Mouse (Mus musculus): Measurements from ENCODE around the gene Dmtf1.

Dmtf1 gene

DNA sequence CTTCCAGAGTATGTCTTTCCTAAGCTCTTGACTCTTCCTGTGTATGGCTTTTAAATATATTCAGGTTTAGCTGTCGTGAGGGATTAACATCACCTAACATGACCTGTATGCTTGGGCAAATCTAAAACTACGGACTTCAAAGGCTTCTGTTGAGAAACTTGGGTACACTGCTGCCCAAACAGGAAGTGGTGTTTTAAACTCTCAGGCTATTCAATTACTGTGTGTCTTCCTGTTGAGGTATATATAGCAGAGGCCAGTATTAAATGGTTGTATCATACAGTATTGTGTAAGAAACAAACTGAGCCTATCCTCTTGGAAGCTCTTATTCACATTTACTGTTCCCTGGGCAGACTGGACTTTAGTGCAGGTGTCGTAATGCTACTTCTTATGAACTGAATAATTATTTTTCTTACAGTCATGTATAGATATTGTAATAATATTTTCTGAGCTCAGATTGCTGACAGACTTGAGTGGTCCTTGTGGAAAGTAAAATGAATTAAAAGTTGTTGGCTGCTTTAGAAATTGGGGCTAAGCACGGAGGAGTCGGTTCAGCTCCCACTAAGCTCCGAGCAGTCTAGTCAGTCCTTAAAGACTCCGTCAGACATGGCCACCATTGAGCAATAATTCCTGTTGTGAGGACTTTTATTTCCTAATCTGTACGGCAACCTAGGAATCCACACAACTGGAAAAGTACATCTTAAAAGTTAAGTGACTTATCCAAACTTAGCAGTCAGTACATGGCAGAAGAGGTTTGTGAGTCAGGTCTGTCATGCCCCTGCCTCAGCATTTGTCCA, 54.1 kb downstream of the Dmtf1 start:
- DNase-seq = no peak

DNA sequence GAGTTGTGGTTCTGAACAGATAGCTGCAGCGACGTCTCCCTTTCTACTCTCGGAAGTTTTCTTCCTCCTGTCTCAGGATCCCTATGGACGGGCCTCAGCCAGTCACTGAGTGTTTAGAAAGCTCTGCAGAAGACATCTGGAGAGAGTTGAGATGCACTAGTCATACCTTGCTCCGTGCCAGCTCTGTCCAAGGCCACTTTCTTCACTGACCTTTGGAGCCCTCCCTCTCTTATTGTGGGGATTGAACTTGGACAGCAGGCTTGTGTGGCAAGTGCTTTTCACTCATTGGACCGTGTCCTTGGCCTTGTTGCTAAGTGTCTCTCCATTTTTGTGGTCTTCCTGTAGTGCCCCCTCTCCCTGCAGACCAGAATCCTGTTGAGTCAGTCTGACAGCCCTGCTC, 54.8 kb downstream of the Dmtf1 start:
- DNase-seq = no peak

GRCm38 (mm10) chr5:9103958-9104357, 57.6 kb downstream of the Dmtf1 start:
- DNase-seq = no peak

DNA sequence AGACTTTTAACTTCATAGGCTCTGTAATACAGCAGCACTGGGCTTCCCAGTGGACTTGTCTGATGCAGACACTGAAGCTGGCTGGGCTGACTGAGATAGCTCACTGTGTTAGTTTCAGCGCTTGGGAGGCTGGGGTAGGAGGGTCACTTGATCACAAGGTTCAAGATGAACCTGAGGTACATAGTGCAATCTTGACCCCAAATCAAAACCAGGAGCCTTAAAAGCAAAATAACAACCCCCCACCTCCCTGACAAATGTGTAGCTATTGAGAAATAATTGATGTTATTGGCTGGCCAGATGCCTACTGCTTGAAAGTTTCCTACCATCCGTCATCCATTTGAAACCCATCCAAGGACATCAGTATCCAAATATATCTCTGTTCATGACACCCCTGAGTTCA, 58.9 kb downstream of the Dmtf1 start:
- no peak for DNase-seq

DNA sequence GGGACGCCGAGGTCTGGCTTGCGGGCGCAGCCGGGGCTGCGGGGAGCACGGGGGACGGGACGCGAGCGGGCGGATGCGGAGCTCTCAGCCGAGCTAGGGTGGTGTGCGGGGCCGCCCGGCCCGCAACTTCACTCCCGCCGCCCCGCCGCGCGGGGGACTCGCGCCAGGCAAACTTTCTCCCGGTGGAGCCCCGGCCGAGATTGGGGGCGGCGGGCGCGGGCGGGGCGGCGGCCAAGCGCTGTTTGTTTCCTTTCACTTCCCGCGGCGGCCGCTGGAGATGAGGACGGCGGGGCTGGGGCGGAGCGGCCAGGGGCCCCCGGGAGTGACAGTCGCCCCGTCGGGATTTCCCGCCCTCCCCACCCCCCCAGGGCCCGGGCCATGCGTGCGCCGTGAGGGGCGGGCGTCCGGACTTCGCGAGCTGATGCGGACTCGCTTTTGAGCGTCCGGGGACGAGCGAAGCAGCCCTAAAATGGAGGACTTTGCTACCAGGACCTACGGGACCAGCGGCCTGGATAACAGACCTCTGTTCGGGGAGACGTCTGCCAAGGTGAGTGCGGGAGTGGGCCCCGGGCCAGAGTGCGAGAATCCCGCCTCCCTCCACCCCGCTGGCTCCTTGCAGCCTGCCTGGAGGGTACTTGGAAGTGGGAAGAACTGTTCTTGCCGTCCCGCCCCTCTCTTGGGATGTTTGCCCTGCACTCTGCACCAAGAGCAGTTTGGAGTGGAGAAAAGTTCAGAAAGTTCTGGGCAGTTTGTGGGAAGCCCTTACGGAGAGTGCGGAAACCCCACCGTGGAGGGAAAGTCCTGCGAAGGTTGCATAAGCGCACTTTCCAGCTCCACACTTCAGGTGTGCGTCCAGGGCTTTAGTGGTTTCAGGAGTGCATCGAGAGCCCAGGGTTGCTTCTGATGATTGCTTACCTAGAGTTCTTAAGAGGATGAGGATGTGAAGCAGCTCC, 60.5 kb downstream of the Dmtf1 start:
- peak; percentile 79 for DNase-seq

- DNase-seq = peak; percentile 95
These were observed 61.2 kb downstream of the Dmtf1 start, which contains the start of gene Tmem243 for GRCm38 (mm10) chr5:9100207-9100848. TSS of gene Tmem243 (plus strand) at chr5:9100668.

DNA sequence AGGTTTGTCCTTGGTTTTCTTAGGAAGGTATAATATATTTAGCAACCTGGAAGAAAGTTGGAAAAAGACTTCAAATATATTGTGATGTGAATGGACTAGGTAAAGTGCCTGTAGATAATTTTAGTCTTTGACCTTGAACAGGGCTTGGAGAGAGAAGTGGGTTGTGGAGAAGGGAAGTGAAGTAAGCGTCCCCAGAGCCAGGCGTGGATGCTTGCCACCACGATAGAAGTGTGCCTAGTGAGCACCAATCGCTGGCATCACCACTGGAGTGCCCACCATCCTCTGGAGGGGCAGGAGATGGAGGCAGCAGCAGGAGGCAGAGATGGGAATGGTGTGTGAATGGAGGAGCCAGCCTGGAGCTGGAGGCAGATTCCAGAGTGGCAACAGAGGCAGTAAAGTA, 68.1 kb downstream of the Dmtf1 start:
- no peak for DNase-seq

- DNase-seq = no peak
These were observed 68.9 kb downstream of the Dmtf1 start for GRCm38 (mm10) chr5:9092716-9093115.

DNA sequence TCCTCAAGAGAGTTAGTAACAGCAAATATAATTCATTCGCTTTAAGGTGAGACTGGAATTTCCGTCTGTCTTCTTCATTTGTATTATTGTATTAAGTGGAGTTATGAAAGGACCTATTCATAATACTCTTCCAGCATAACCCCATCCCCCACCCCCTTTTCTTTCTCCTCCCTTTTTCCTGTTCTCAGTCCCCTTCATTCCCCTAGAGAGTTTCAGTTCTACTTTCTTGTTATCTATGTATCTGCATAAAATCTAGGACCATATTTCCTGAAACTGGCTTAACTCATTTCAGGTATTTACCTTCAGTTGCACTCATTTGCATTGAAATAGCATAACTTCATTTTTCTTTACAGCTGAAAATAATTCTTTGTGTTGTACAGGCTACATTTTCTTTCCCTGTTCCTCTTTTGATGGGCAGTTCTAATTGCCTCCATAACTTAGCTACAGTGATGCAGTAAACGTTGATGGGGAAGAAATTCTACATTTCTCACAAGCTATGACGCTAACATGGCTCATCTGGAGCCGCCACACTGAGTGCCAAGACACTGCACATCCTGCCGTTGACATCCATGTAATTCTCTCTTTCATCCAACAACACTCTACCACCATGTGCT, 71.0 kb downstream of the Dmtf1 start:
- no peak for DNase-seq

GRCm38 (mm10) chr5:9086924-9087719, 74.5 kb downstream of the Dmtf1 start:
- DNase-seq = no peak

- no peak for DNase-seq
These were observed 81.6 kb downstream of the Dmtf1 start for GRCm38 (mm10) chr5:9079773-9080501.

GRCm38 (mm10) chr5:9073177-9073854, 88.3 kb downstream of the Dmtf1 start:
- DNase-seq = no peak

DNA sequence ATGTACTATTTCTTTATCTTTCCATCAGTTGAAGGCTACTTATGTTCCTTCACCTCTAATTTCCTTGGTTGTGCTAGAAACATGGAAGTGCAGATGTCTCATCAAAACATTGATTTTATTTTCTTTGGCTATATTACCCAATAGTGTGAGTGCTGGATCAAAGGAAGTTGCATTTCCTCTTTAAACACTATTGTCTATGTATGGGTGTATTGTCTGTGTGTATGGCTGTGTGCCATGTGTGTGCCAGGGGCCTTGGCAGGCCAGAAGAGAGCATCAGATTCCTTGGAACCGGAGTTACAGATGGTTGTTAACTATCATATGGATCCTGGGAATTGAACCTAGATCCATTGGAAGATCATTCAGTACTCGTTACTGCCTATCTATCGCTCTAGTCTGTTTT, 90.2 kb downstream of the Dmtf1 start:
- DNase-seq = no peak

DNA sequence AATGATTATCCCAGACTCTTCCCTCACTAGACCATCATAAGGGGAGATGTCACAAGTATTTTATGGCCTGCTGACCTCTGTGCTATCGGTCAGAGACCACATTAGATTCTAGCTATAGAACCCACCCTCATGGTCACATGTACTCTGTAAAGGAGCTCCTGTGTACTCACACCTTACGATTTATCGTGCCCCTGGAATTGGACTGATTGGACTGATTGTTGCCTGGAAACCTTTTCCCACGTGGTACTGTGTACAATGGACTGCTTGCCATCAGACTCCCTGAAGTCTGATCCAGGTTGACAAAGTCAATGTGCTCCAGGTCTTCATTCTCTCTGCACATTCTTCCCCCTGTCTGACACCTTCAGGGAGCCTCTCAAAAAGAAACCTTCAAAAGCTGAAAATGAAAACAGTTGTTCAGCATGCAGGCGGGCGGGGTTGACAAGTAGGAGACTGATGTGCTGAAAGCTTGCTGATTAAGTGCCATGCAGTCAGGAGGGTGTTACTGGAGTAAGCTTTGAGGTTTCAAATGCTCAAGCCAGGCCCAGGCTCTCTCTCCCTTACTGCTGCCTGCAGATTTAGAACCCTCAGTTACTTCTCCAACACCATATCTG, 91.9 kb downstream of the Dmtf1 start:
- no peak for DNase-seq

DNA sequence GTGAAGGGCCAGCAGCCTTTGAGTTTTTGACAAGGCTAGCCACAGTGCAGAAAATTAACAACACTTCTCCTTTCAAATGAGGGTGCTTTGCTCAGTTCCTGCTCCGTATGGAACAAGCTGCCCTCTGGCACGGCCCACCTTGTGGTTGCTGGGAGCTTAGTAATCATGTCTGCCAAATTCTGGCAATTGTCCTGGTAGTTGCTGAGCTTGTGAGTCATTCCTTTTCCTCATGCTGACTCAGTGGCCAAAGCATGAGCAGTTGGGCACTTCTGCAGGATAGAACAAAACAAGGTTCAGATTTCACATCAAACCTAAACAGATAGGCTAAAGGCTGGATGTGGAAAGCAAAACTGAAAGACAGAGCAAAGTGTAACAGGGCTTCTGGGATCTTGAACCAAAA, 92.7 kb downstream of the Dmtf1 start:
- DNase-seq = no peak

Measured in kidney, postnatal 10 days (tissue).